Mouse (Mus musculus) embryo, embryonic 11.5 days (tissue): ENCODE measurements around the gene Ptgs2.
A peak's percentile ranks its signal among the peaks of the same experiment; 100 is the strongest.

Experiments
- DNase-seq: peaks from one replicate; pipeline ENCODE4 v3.0.0-alpha.2; 2012; ENCODE audit warnings: low read depth, low spot score

Gene Ptgs2

GRCm38 (mm10) chr1:150099790-150100333 is at the start of gene Ptgs2:
TSS of gene Ptgs2 (plus strand) at chr1:150100031.
- peak; percentile 14 for DNase-seq

- DNase-seq, result no peak
Observed at GRCm38 (mm10) chr1:150050256-150050655, 49.6 kb upstream of the Ptgs2 start.

- DNase-seq, result no peak
Observed at GRCm38 (mm10) chr1:150065684-150066083, 34.1 kb upstream of the Ptgs2 start.

- DNase-seq, result no peak
Observed at GRCm38 (mm10) chr1:150072880-150073279, 27.0 kb upstream of the Ptgs2 start.

- DNase-seq, result no peak
Observed at GRCm38 (mm10) chr1:150074609-150075008, 25.2 kb upstream of the Ptgs2 start.

- DNase-seq, result no peak
Observed at GRCm38 (mm10) chr1:150089040-150089692, 10.7 kb upstream of the Ptgs2 start.

- no peak for DNase-seq
Observed at GRCm38 (mm10) chr1:150090229-150090628, 9.6 kb upstream of the Ptgs2 start.

- DNase-seq, result no peak
Observed at GRCm38 (mm10) chr1:150097036-150097435, 2.8 kb upstream of the Ptgs2 start.

- DNase-seq, result no peak
Observed at GRCm38 (mm10) chr1:150097721-150098120, 2.1 kb upstream of the Ptgs2 start.

- DNase-seq, result no peak
Observed at GRCm38 (mm10) chr1:150099374-150099773, 457 bp upstream of the Ptgs2 start.

GRCm38 (mm10) chr1:150104228-150104720 is 4.4 kb downstream of the Ptgs2 start:
- no peak for DNase-seq

GRCm38 (mm10) chr1:150106736-150107135 is 6.9 kb downstream of the Ptgs2 start:
- no peak for DNase-seq

- no peak for DNase-seq
Observed at GRCm38 (mm10) chr1:150109591-150109990, 9.8 kb downstream of the Ptgs2 start.

GRCm38 (mm10) chr1:150115352-150115751 is 15.5 kb downstream of the Ptgs2 start:
- no peak for DNase-seq

GRCm38 (mm10) chr1:150118352-150118751 is 18.5 kb downstream of the Ptgs2 start:
- no peak for DNase-seq

GRCm38 (mm10) chr1:150125568-150125967 is 25.7 kb downstream of the Ptgs2 start:
- no peak for DNase-seq

GRCm38 (mm10) chr1:150130070-150130469 is 30.2 kb downstream of the Ptgs2 start:
- DNase-seq, result no peak

GRCm38 (mm10) chr1:150130586-150131275 is 30.9 kb downstream of the Ptgs2 start:
- no peak for DNase-seq

GRCm38 (mm10) chr1:150135350-150135749 is 35.5 kb downstream of the Ptgs2 start:
- no peak for DNase-seq

- DNase-seq, result no peak
Observed at GRCm38 (mm10) chr1:150139730-150140129, 39.9 kb downstream of the Ptgs2 start.

GRCm38 (mm10) chr1:150141939-150142338 is 42.1 kb downstream of the Ptgs2 start:
- DNase-seq, result no peak

- no peak for DNase-seq
Observed at GRCm38 (mm10) chr1:150143578-150143977, 43.7 kb downstream of the Ptgs2 start.

GRCm38 (mm10) chr1:150145049-150145448 is 45.2 kb downstream of the Ptgs2 start:
- DNase-seq, result no peak
